Mouse (Mus musculus) right cerebral cortex, adult 18-20 months (tissue): ENCODE measurements around the gene Hyal5.

ENCODE experiments used
- DNase-seq: peaks from one replicate; pipeline ENCODE4 v3.0.0; 2022; ENCODE audit warnings: mixed read lengths

Gene Hyal5

GRCm38 (mm10) chr6:24857697-24858096 is at the start of gene Hyal5:
Hyal5 (plus strand) TSS chr6:24857997.
- DNase-seq = no peak

- no peak for DNase-seq
Measured at GRCm38 (mm10) chr6:24822070-24822469, 35.7 kb upstream of the Hyal5 start.

- no peak for DNase-seq
Measured at GRCm38 (mm10) chr6:24860320-24860719, 2.5 kb downstream of the Hyal5 start.

GRCm38 (mm10) chr6:24863649-24864048 is 5.9 kb downstream of the Hyal5 start:
- DNase-seq = no peak

- DNase-seq = peak; percentile 8
Measured at GRCm38 (mm10) chr6:24894146-24894873, 36.5 kb downstream of the Hyal5 start.

- DNase-seq = no peak
Measured at GRCm38 (mm10) chr6:24894874-24895183, 37.0 kb downstream of the Hyal5 start.

- no peak for DNase-seq
Measured at GRCm38 (mm10) chr6:24905101-24905500, 47.3 kb downstream of the Hyal5 start.

- no peak for DNase-seq
Measured at GRCm38 (mm10) chr6:24907824-24908223, 50.0 kb downstream of the Hyal5 start.

- DNase-seq = no peak
Measured at GRCm38 (mm10) chr6:24910016-24910727, 52.4 kb downstream of the Hyal5 start.

GRCm38 (mm10) chr6:24910728-24911105 is 52.9 kb downstream of the Hyal5 start:
- DNase-seq = no peak

GRCm38 (mm10) chr6:24913591-24913990 is 55.8 kb downstream of the Hyal5 start:
- DNase-seq = no peak

GRCm38 (mm10) chr6:24925076-24925785 is 67.4 kb downstream of the Hyal5 start:
- DNase-seq = no peak
